Mouse (Mus musculus) MEL (cell line): ENCODE results near the gene Hmg20a. TPM values are rescaled to one million over a fixed set of nuclear protein-coding genes. Genes with fewer than 3 reads are reported as not detected.

Experiments
- DNase-seq: peaks from one replicate; pipeline ENCODE4 v3.0.0; 2011; ENCODE audit warnings: low read depth, low spot score
- H3K27ac ChIP-seq: 2 replicates; pipeline ENCODE4 v1.5.1; 2012; ENCODE audit warnings: low read depth, mild to moderate bottlenecking, control low read depth, low read length, moderate library complexity; ENCODE audit not compliant: control insufficient read depth
- H3K27me3 ChIP-seq, 2 experiments: fragments of 150-350 bp in 1 of 2; sonication (generic) in 1 of 2; 2 replicates each; pipeline ENCODE4 v1.6.1; 2012; ENCODE audit warnings: low read length in 2 of 2, mild to moderate bottlenecking in 2 of 2, improper control_type of control experiment in 1 of 2, moderate library complexity in 1 of 2; ENCODE audit not compliant: insufficient read depth in 2 of 2, control insufficient read depth in 1 of 2
- H3K36me3 ChIP-seq, 2 experiments: 2 replicates each; pipeline ENCODE4 v1.6.1; 2012 to 2014; ENCODE audit warnings: low read length in 2 of 2, improper control_type of control experiment in 1 of 2, inconsistent platforms in 1 of 2, mild to moderate bottlenecking in 1 of 2; ENCODE audit not compliant: insufficient read depth in 2 of 2, control insufficient read depth in 1 of 2
- H3K4me1 ChIP-seq, 2 experiments: fragments of 150-350 bp in 1 of 2; sonication (generic) in 1 of 2; 2 replicates each; pipeline ENCODE4 v1.6.1; 2012; ENCODE audit warnings: low read length in 2 of 2, improper control_type of control experiment in 1 of 2, mild to moderate bottlenecking in 1 of 2; ENCODE audit not compliant: insufficient read depth in 2 of 2, control insufficient read depth in 1 of 2
- H3K4me3 ChIP-seq, 2 experiments: fragments of 150-350 bp in 1 of 2; sonication (generic) in 1 of 2; 2 replicates each; pipeline ENCODE4 v1.5.1; 2012; ENCODE audit warnings: low read depth in 2 of 2, low read length in 2 of 2, mild to moderate bottlenecking in 2 of 2, moderate library complexity in 2 of 2, control low read depth in 1 of 2, improper control_type of control experiment in 1 of 2; ENCODE audit not compliant: control insufficient read depth in 1 of 2, insufficient read depth in 1 of 2
- H3K79me2 ChIP-seq: 2 replicates; pipeline ENCODE4 v1.6.1; 2012; ENCODE audit warnings: mild to moderate bottlenecking, low read length, moderate library complexity; ENCODE audit not compliant: control insufficient read depth, poor library complexity, insufficient read depth
- H3K9ac ChIP-seq: 2 replicates; pipeline ENCODE4 v1.6.1; 2012; ENCODE audit warnings: low read depth, mild to moderate bottlenecking, control low read depth, low read length, moderate library complexity; ENCODE audit not compliant: control insufficient read depth, poor library complexity, severe bottlenecking
- H3K9me3 ChIP-seq: fragments of 150-350 bp; sonication (generic); replicated peaks from 2 replicates; pipeline ENCODE4 v1.6.1; 2012; ENCODE audit warnings: mild to moderate bottlenecking, low read length, improper control_type of control experiment, moderate library complexity; ENCODE audit not compliant: insufficient read depth
- CHD2 ChIP-seq: IDR thresholded peaks from 2 replicates; pipeline ENCODE4 v1.6.1; 2011; ENCODE audit warnings: low read length, improper control_type of control experiment
- E2F4 ChIP-seq: IDR thresholded peaks from 2 replicates; pipeline ENCODE4 v1.6.1; 2011; ENCODE audit warnings: low read depth, low read length, improper control_type of control experiment, borderline replicate concordance
- ELF1 ChIP-seq: IDR thresholded peaks from 2 replicates; pipeline ENCODE4 v1.6.1; 2014; ENCODE audit warnings: low read depth, mild to moderate bottlenecking, inconsistent platforms, low read length, improper control_type of control experiment, moderate library complexity
- ETS1 ChIP-seq: IDR thresholded peaks from 2 replicates; pipeline ENCODE4 v1.6.1; 2012; ENCODE audit warnings: low read depth, mild to moderate bottlenecking, inconsistent platforms, low read length, improper control_type of control experiment, moderate library complexity
- GABPA ChIP-seq: IDR thresholded peaks from 2 replicates; pipeline ENCODE4 v1.6.1; 2012; ENCODE audit warnings: low read depth, mild to moderate bottlenecking, inconsistent platforms, low read length, improper control_type of control experiment, moderate library complexity
- GATA1 ChIP-seq: IDR thresholded peaks from 2 replicates; pipeline ENCODE4 v1.6.1; 2011; ENCODE audit warnings: low read depth, low read length, improper control_type of control experiment
- HCFC1 ChIP-seq: IDR thresholded peaks from 2 replicates; pipeline ENCODE4 v1.6.1; 2012; ENCODE audit warnings: low read depth, mild to moderate bottlenecking, inconsistent platforms, low read length, improper control_type of control experiment, moderate library complexity
- MAFK ChIP-seq: IDR thresholded peaks from 2 replicates; pipeline ENCODE4 v1.6.1; 2011; ENCODE audit warnings: low read depth, mild to moderate bottlenecking, low read length, improper control_type of control experiment, borderline replicate concordance
- MEF2A ChIP-seq: IDR thresholded peaks from 2 replicates; pipeline ENCODE4 v1.6.1; 2014; ENCODE audit warnings: low read depth, mild to moderate bottlenecking, inconsistent platforms, low read length, improper control_type of control experiment; ENCODE audit not compliant: poor library complexity, insufficient replicate concordance, severe bottlenecking; ENCODE audit errors: extremely low read depth
- MXI1 ChIP-seq: IDR thresholded peaks from 2 replicates; pipeline ENCODE4 v1.6.1; 2011; ENCODE audit warnings: mild to moderate bottlenecking, low read depth, low read length, improper control_type of control experiment
- MYB ChIP-seq: IDR thresholded peaks from 2 replicates; pipeline ENCODE4 v1.6.1; 2011; ENCODE audit warnings: mild to moderate bottlenecking, low read depth, low read length, improper control_type of control experiment
- NRF1 ChIP-seq: IDR thresholded peaks from 2 replicates; pipeline ENCODE4 v1.6.1; 2014; ENCODE audit warnings: low read depth, mild to moderate bottlenecking, inconsistent platforms, low read length, improper control_type of control experiment, moderate library complexity; ENCODE audit not compliant: poor library complexity, insufficient read depth, severe bottlenecking
- POLR2A ChIP-seq, 2 experiments: IDR thresholded peaks; 2 replicates each; pipeline ENCODE4 v1.6.1; 2011 to 2012; ENCODE audit warnings: low read length in 2 of 2, mild to moderate bottlenecking in 2 of 2, control low read depth in 1 of 2, improper control_type of control experiment in 1 of 2, low read depth in 1 of 2, moderate library complexity in 1 of 2; ENCODE audit not compliant: control insufficient read depth in 1 of 2, insufficient read depth in 1 of 2, poor library complexity in 1 of 2
- POLR2AphosphoS2 ChIP-seq: IDR thresholded peaks from 2 replicates; pipeline ENCODE4 v1.6.1; 2011; ENCODE audit warnings: low read length, improper control_type of control experiment
- RCOR1 ChIP-seq: IDR thresholded peaks from 2 replicates; pipeline ENCODE4 v1.6.1; 2012; ENCODE audit warnings: low read depth, mild to moderate bottlenecking, inconsistent platforms, low read length, improper control_type of control experiment
- SMC3 ChIP-seq: IDR thresholded peaks from 2 replicates; pipeline ENCODE4 v1.6.1; 2011; ENCODE audit warnings: low read depth, low read length, improper control_type of control experiment
- TAL1 ChIP-seq: IDR thresholded peaks from 2 replicates; pipeline ENCODE4 v1.6.1; 2012; ENCODE audit warnings: mild to moderate bottlenecking, inconsistent platforms, low read length, moderate library complexity, mixed read lengths
- TBP ChIP-seq: IDR thresholded peaks from 2 replicates; pipeline ENCODE4 v1.8.0; 2011; ENCODE audit warnings: low read depth, low read length, improper control_type of control experiment
- USF2 ChIP-seq, 2 experiments: IDR thresholded peaks; 2 replicates each; pipeline ENCODE4 v1.6.1; 2011 to 2012; ENCODE audit warnings: improper control_type of control experiment in 2 of 2, low read length in 2 of 2, borderline replicate concordance in 1 of 2, inconsistent platforms in 1 of 2, low read depth in 1 of 2, mild to moderate bottlenecking in 1 of 2; ENCODE audit not compliant: insufficient read depth in 1 of 2
- ZKSCAN1 ChIP-seq: IDR thresholded peaks from 2 replicates; pipeline ENCODE4 v1.6.1; 2012; ENCODE audit warnings: low read depth, mild to moderate bottlenecking, inconsistent platforms, low read length, improper control_type of control experiment, moderate library complexity
- ZNF384 ChIP-seq: IDR thresholded peaks from 2 replicates; pipeline ENCODE4 v1.6.1; 2012; ENCODE audit warnings: low read depth, mild to moderate bottlenecking, inconsistent platforms, low read length, improper control_type of control experiment
- polyA plus RNA-seq, 2 experiments: library from polyadenylated mRNA; stranded (reverse) in 1 of 2; unstranded in 1 of 2; fragments of >175 nt in 1 of 2; fragments of >200 nt in 1 of 2; gene quantifications; 2 replicates each; pipeline versions ENCODE4 v1.2.1 to v1.2.4; 2012; ENCODE audit warnings: low replicate concordance in 2 of 2, low read depth in 1 of 2; ENCODE audit not compliant: insufficient read length in 2 of 2, insufficient read depth in 1 of 2, missing spikeins in 1 of 2
- total RNA-seq: library from RNA; depleted of rRNA; stranded (reverse); fragments of 300-350 nt; gene quantifications from 2 replicates; pipeline ENCODE4 v1.2.3, GENCODE M21; 2012

The Hmg20a gene
- total and polyA plus RNA-seq, 3 experiments: 12.6 to 23.6 TPM; not detected in 1

GRCm38 (mm10) chr9:56497181-56497864, 78.9 kb downstream of the Hmg20a start:
- DNase-seq: peak; percentile 16
- Histone ChIP-seq H3K27me3 (no peaks in the 10 kb centered on the region), H3K36me3 (no peaks in the 10 kb centered on the region; a peak in 1 of 4 replicates)

GRCm38 (mm10) chr9:56499324-56500067, 81.1 kb downstream of the Hmg20a start:
- Histone ChIP-seq H3K36me3 (no peaks in the 10 kb centered on the region; a peak in 1 of 4 replicates), H3K4me1 (no peaks in the 10 kb centered on the region), H3K9ac (no peak overlapping the region), H3K9me3 (no peaks in the 10 kb centered on the region), H3K4me3 (no peak overlapping the region), H3K27me3 (no peaks in the 10 kb centered on the region), H3K79me2 (no peaks in the 10 kb centered on the region), H3K27ac (no peak overlapping the region)
- no peak for DNase-seq
- no peak for TF ChIP-seq POLR2A (IDR thresholded peaks at IDR 0.05; ENCODE audit: control insufficient read depth in 1 of 2, insufficient read depth in 1 of 2, low read depth in 1 of 2, low read length in 2 of 2, poor library complexity in 1 of 2)
- TF ChIP-seq TBP: no peak
- no peak for TF ChIP-seq NRF1
- no peak for TF ChIP-seq CHD2
- no peak for TF ChIP-seq ZNF384
- no peak for TF ChIP-seq ETS1
- no peak for TF ChIP-seq POLR2AphosphoS2
- TF ChIP-seq USF2 (IDR thresholded peaks at IDR 0.05; ENCODE audit: borderline replicate concordance in 1 of 2, insufficient read depth in 1 of 2, low read depth in 1 of 2, low read length in 2 of 2): no peak
- TF ChIP-seq RCOR1: no peak
- no peak for TF ChIP-seq GATA1
- no peak for TF ChIP-seq HCFC1
- no peak for TF ChIP-seq E2F4
- TF ChIP-seq TAL1: no peak
- TF ChIP-seq MAFK: no peak
- no peak for TF ChIP-seq ELF1
- no peak for TF ChIP-seq MXI1
- no peak for TF ChIP-seq MYB
- TF ChIP-seq MEF2A: no peak

More at GRCm38 (mm10) chr9:56497181-56497864, 78.9 kb downstream of the Hmg20a start:
- Histone ChIP-seq H3K4me1 (no peaks in the 10 kb centered on the region), H3K9ac (no peak overlapping the region), H3K27ac (no peak overlapping the region), H3K79me2 (no peaks in the 10 kb centered on the region), H3K9me3 (no peaks in the 10 kb centered on the region), H3K4me3 (no peak overlapping the region)
- TF ChIP-seq ZKSCAN1 (no peak), SMC3 (no peak), GABPA (no peak), ZNF384 (peak; percentile 53; the same call in 1 of the 2 replicates), GATA1 (0 out of 2 replicates have a peak, but pooled peaks have one; percentile 10)
